12 mouse cellular contexts compared by ENCODE assay signal in genomic region chr13:54035541-54035940, GRCm38 (mm10). TPM values are rescaled to one million over a fixed set of nuclear protein-coding genes. Genes with fewer than 3 reads are reported as not detected.
DNase-seq lines count a peak whose midpoint lies in the region; ATAC-seq and TF ChIP-seq lines count a peak whose summit lies in the region.
"Had no signal": no experiment of that assay in that cellular context is flagged by ENCODE, and none has a peak within 500 bp of the region (broad histone marks: within the 10 kb centered on the region; RNA-seq: fewer than 3 reads in every experiment).

No protein-coding gene starts in this region.

- TF ChIP-seq CTCF in midbrain, postnatal 0 days (IDR thresholded peaks at IDR 0.05) = peak; percentile 56
- TF ChIP-seq CTCF in Patski (IDR thresholded peaks at IDR 0.05) = peak; percentile 68

- H3K9ac ChIP-seq in hindbrain, embryonic 11.5 days (ENCODE audit: low read depth, low read length) = no peak overlapping the region
- no peak overlapping the region for H3K9ac ChIP-seq in hindbrain, embryonic 16.5 days (ENCODE audit: low read depth, low read length)
- no peak overlapping the region for H3K9ac ChIP-seq in midbrain, postnatal 0 days (replicated peaks; ENCODE audit: low read length, poor library complexity, severe bottlenecking)
- no peak overlapping the region for H3K9ac ChIP-seq in midbrain, embryonic 16.5 days (ENCODE audit: low read depth, low read length)
- H3K9ac ChIP-seq: forebrain, embryonic 13.5 days; limb, embryonic 12.5 days had no signal

- ATAC-seq in hindbrain, embryonic 11.5 days (ENCODE audit: low FRiP score) = no peak
- no peak for ATAC-seq in hindbrain, embryonic 16.5 days
- ATAC-seq in midbrain, postnatal 0 days (ENCODE audit: low FRiP score) = no peak
- no peak for ATAC-seq in midbrain, embryonic 16.5 days
- no peak for ATAC-seq in Patski
- ATAC-seq: forebrain, embryonic 13.5 days had no signal

- H3K4me3 ChIP-seq in hindbrain, embryonic 11.5 days (ENCODE audit: low read depth, low read length) = no peak overlapping the region
- no peak overlapping the region for H3K4me3 ChIP-seq in hindbrain, embryonic 16.5 days (ENCODE audit: low read length)
- no peak overlapping the region for H3K4me3 ChIP-seq in midbrain, postnatal 0 days (ENCODE audit: low read depth, low read length)
- H3K4me3 ChIP-seq in midbrain, embryonic 16.5 days (ENCODE audit: low read depth, low read length) = no peak overlapping the region
- H3K4me3 ChIP-seq in forebrain, embryonic 10.5 days = no peak overlapping the region
- H3K4me3 ChIP-seq: forebrain, embryonic 13.5 days; limb, embryonic 12.5 days; midbrain, embryonic 10.5 days had no signal

- no peaks in the 10 kb centered on the region for H3K27me3 ChIP-seq in hindbrain, embryonic 11.5 days (ENCODE audit: control insufficient read depth, insufficient read depth, low read length)
- H3K27me3 ChIP-seq in hindbrain, embryonic 16.5 days (replicated peaks; ENCODE audit: control insufficient read depth, insufficient read depth, low read length) = no peaks in the 10 kb centered on the region
- H3K27me3 ChIP-seq in midbrain, postnatal 0 days (ENCODE audit: insufficient read depth, low read length) = no peaks in the 10 kb centered on the region
- no peaks in the 10 kb centered on the region for H3K27me3 ChIP-seq in midbrain, embryonic 16.5 days (ENCODE audit: control insufficient read depth, insufficient read depth, low read depth, low read length)
- peaks cover 4% of the 10 kb centered on the region for H3K27me3 ChIP-seq in Patski
- H3K27me3 ChIP-seq in forebrain, embryonic 10.5 days (ENCODE audit: poor library complexity, severe bottlenecking) = no peaks in the 10 kb centered on the region
- H3K27me3 ChIP-seq: forebrain, embryonic 13.5 days had no signal

- H3K27ac ChIP-seq in hindbrain, embryonic 11.5 days (ENCODE audit: low read depth, low read length) = no peak overlapping the region
- H3K27ac ChIP-seq in hindbrain, embryonic 16.5 days (ENCODE audit: low read depth, low read length) = no peak overlapping the region
- H3K27ac ChIP-seq in midbrain, postnatal 0 days (ENCODE audit: low read depth, low read length) = no peak overlapping the region
- no peak overlapping the region for H3K27ac ChIP-seq in midbrain, embryonic 16.5 days (ENCODE audit: low read length)
- H3K27ac ChIP-seq in forebrain, embryonic 10.5 days = no peak overlapping the region
- H3K27ac ChIP-seq: forebrain, embryonic 13.5 days; limb, embryonic 12.5 days; midbrain, embryonic 10.5 days had no signal

- CTCF ChIA-PET in Patski (lab: Charles Lee) = interaction anchor here (0.9 to 1.2 kb wide), 2 partner anchors 41 to 201 kb away, joined by 3 read pairs; no protein-coding TSS in a partner anchor

- 69% methylated on average over 1 of the region's 1 CpGs for WGBS in hindbrain, embryonic 11.5 days
- 70% methylated on average over 1 of the region's 1 CpGs for WGBS in hindbrain, embryonic 16.5 days
- 69% methylated on average over 1 of the region's 1 CpGs for WGBS in midbrain, postnatal 0 days
- WGBS in midbrain, embryonic 16.5 days = 84% methylated on average over 1 of the region's 1 CpGs
- 58% methylated on average over 1 of the region's 1 CpGs for WGBS in forebrain, embryonic 10.5 days

- POLR2A ChIA-PET in Patski (lab: Charles Lee) = no interaction called here

- no peaks in the 10 kb centered on the region for H3K9me3 ChIP-seq in hindbrain, embryonic 11.5 days (ENCODE audit: control insufficient read depth, low read length)
- H3K9me3 ChIP-seq in hindbrain, embryonic 16.5 days (ENCODE audit: control insufficient read depth, low read length) = no peaks in the 10 kb centered on the region
- H3K9me3 ChIP-seq in midbrain, postnatal 0 days (ENCODE audit: low read length) = no peaks in the 10 kb centered on the region
- H3K9me3 ChIP-seq in midbrain, embryonic 16.5 days (replicated peaks; ENCODE audit: control insufficient read depth, low read length, poor library complexity, severe bottlenecking) = no peaks in the 10 kb centered on the region
- H3K9me3 ChIP-seq in forebrain, embryonic 10.5 days = no peaks in the 10 kb centered on the region
- H3K9me3 ChIP-seq: forebrain, embryonic 13.5 days; limb, embryonic 12.5 days; midbrain, embryonic 10.5 days had no signal

- peak; percentile 16 for DNase-seq in hindbrain, embryonic 11.5 days (ENCODE audit: low spot score)
- DNase-seq in midbrain, postnatal 0 days (ENCODE audit: low spot score) = no peak
- DNase-seq in Patski (ENCODE audit: low read depth, low spot score) = no peak
- peak; percentile 35 for DNase-seq in retina, embryonic 14.5 days (ENCODE audit: low spot score)
- no peak for DNase-seq in frontal cortex, adult 2 months (ENCODE audit: extremely low spot score in 1 of 2, low spot score in 1 of 2)
- DNase-seq in forebrain, embryonic 10.5 days (ENCODE audit: extremely low spot score, low spot score) = no peak

- in situ Hi-C loops in Patski (cut with MboI; ENCODE audit: low pct_unique_long_range_greater_than_20kb) = loop anchor here (10.0 kb wide), 2 partner anchors 199 to 409 kb away; no protein-coding TSS in a partner anchor

- H3K4me1 ChIP-seq in hindbrain, embryonic 11.5 days (replicated peaks; ENCODE audit: control insufficient read depth, insufficient read depth, low read length) = no peaks in the 10 kb centered on the region
- no peaks in the 10 kb centered on the region for H3K4me1 ChIP-seq in hindbrain, embryonic 16.5 days (ENCODE audit: control insufficient read depth, insufficient read depth, low read depth, low read length)
- H3K4me1 ChIP-seq in midbrain, postnatal 0 days (ENCODE audit: insufficient read depth, low read length) = no peaks in the 10 kb centered on the region
- H3K4me1 ChIP-seq in midbrain, embryonic 16.5 days (ENCODE audit: control insufficient read depth, insufficient read depth, low read length) = no peaks in the 10 kb centered on the region
- no peaks in the 10 kb centered on the region for H3K4me1 ChIP-seq in forebrain, embryonic 10.5 days
- H3K4me1 ChIP-seq: forebrain, embryonic 13.5 days; limb, embryonic 12.5 days; midbrain, embryonic 10.5 days had no signal

- H3K36me3 ChIP-seq in hindbrain, embryonic 11.5 days (ENCODE audit: control insufficient read depth, insufficient read depth, low read length) = no peaks in the 10 kb centered on the region
- no peaks in the 10 kb centered on the region for H3K36me3 ChIP-seq in hindbrain, embryonic 16.5 days (ENCODE audit: control insufficient read depth, insufficient read depth, low read length)
- no peaks in the 10 kb centered on the region for H3K36me3 ChIP-seq in midbrain, postnatal 0 days (ENCODE audit: insufficient read depth, low read length)
- H3K36me3 ChIP-seq in midbrain, embryonic 16.5 days (ENCODE audit: control insufficient read depth, insufficient read depth, low read length) = no peaks in the 10 kb centered on the region
- no peaks in the 10 kb centered on the region for H3K36me3 ChIP-seq in forebrain, embryonic 10.5 days (replicated peaks)
- H3K36me3 ChIP-seq: limb, embryonic 12.5 days; midbrain, embryonic 10.5 days had no signal

- H3K4me2 ChIP-seq in hindbrain, embryonic 11.5 days (replicated peaks; ENCODE audit: low read depth, low read length) = no peak overlapping the region
- no peak overlapping the region for H3K4me2 ChIP-seq in hindbrain, embryonic 16.5 days (ENCODE audit: low read length)
- no peak overlapping the region for H3K4me2 ChIP-seq in midbrain, postnatal 0 days (ENCODE audit: low read depth, low read length, poor library complexity, severe bottlenecking)
- no peak overlapping the region for H3K4me2 ChIP-seq in midbrain, embryonic 16.5 days (ENCODE audit: low read length)
- H3K4me2 ChIP-seq: forebrain, embryonic 13.5 days; limb, embryonic 12.5 days had no signal

RNA-seq across cellular contexts. Expression of gene Drd1, which starts 20.0 kb away (rescaled TPM):
- 0.21 and 0.65 TPM in 2 replicates for polyA plus RNA-seq in hindbrain, embryonic 11.5 days (2014; fragmentation: Nextera tagmentation; extraction: Ambion mirVana)
- 2.1 and 2.4 TPM in 2 replicates for polyA plus RNA-seq in hindbrain, embryonic 16.5 days (2015; fragmentation: Nextera tagmentation; extraction: Ambion mirVana)
- 2.1 and 3.4 TPM in 2 replicates for total RNA-seq in midbrain, postnatal 0 days (2014; rRNA removed)
- polyA plus RNA-seq in midbrain, postnatal 0 days (2015; fragmentation: Nextera tagmentation; extraction: Ambion mirVana) = 1.9 and 2.4 TPM in 2 replicates
- polyA plus RNA-seq in midbrain, embryonic 16.5 days (2015; fragmentation: Nextera tagmentation; extraction: Ambion mirVana) = 3.5 and 5.2 TPM in 2 replicates
- 0.44 TPM for polyA plus RNA-seq in Patski (2021)
- 4.8 and 5.6 TPM in 2 replicates for polyA plus RNA-seq in frontal cortex, adult 2 months (2012; rRNA removed)
- polyA plus RNA-seq in forebrain, embryonic 10.5 days (2016; fragmentation: Nextera tagmentation; extraction: Ambion mirVana) = not detected in 2 replicates
- total RNA-seq: hematopoietic stem cell, adult 5-6 weeks had no signal
- polyA plus RNA-seq: limb, embryonic 12.5 days had no signal

RNA-seq across cellular contexts. Expression of gene Sfxn1, which starts 36.1 kb away (rescaled TPM):
- 87.5 and 89.9 TPM in 2 replicates for polyA plus RNA-seq in hindbrain, embryonic 11.5 days (2014; fragmentation: Nextera tagmentation; extraction: Ambion mirVana)
- 89.7 and 97.0 TPM in 2 replicates for polyA plus RNA-seq in hindbrain, embryonic 16.5 days (2015; fragmentation: Nextera tagmentation; extraction: Ambion mirVana)
- 81.8 and 93.2 TPM in 2 replicates for total RNA-seq in midbrain, postnatal 0 days (2014; rRNA removed)
- 128 and 137 TPM in 2 replicates for polyA plus RNA-seq in midbrain, postnatal 0 days (2015; fragmentation: Nextera tagmentation; extraction: Ambion mirVana)
- 112 and 119 TPM in 2 replicates for polyA plus RNA-seq in midbrain, embryonic 16.5 days (2015; fragmentation: Nextera tagmentation; extraction: Ambion mirVana)
- 157 TPM for polyA plus RNA-seq in Patski (2021)
- 44.2 and 48.8 TPM in 2 replicates for polyA plus RNA-seq in frontal cortex, adult 2 months (2012; rRNA removed)
- 96.2 and 98.2 TPM in 2 replicates for polyA plus RNA-seq in forebrain, embryonic 10.5 days (2016; fragmentation: Nextera tagmentation; extraction: Ambion mirVana)

Comparison
In these comparisons a context has a peak if more than half of its experiments do, and no peak if none do; other contexts are left out.
1. DNase-seq: peak in hindbrain, embryonic 11.5 days (single experiment) and retina, embryonic 14.5 days (single experiment); none in midbrain, postnatal 0 days (single experiment), Patski (single experiment), frontal cortex, adult 2 months (0 of 2) and forebrain, embryonic 10.5 days (single experiment).